Mouse (Mus musculus): Measurements from ENCODE around the gene Sepsecs. TPM values are rescaled to one million over a fixed set of nuclear protein-coding genes. Genes with fewer than 3 reads are reported as not detected.

The Sepsecs gene
- polyA plus RNA-seq, 1 experiment from 2014 or later = 7.4 TPM

DNA sequence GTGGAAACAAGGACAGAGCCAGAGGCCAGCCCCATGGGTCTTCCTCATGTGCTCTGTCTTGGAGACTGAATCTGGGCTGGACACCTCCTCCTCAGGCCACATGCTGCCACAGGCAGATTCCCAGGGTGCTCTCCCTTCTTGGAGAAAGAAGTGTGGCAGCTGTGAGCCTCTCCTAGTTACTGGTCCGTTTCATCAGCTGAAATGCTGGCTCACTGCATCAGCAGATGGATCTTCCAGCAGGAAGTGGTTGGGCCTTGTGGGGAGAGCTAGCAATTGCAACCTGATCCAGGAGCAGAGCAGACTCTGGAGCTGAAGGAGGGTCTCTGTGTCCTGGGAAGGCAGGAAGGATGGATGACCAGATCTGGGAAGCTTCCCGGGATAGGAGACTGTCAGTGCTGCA is 53.0 kb downstream of the Sepsecs start:
- Histone ChIP-seq H3K27me3 (ENCODE audit: insufficient read depth, poor library complexity, severe bottlenecking) (peaks cover 15% of the 10 kb centered on the region), H3K36me3 (no peaks in the 10 kb centered on the region), H3K4me3 (no peak overlapping the region), H3K9me3 (0 out of 2 replicates have a peak, but pooled peaks cover 6% of the 10 kb centered on the region), H3K4me1 (replicated peaks) (peaks cover 37% of the 10 kb centered on the region), H3K27ac (peak overlapping the region; percentile 35; the same call in 1 of the 2 replicates)
- DNase-seq (ENCODE audit: low spot score) = peak; percentile 21
- WGBS = 32% methylated on average over 2 of the region's 2 CpGs

DNA sequence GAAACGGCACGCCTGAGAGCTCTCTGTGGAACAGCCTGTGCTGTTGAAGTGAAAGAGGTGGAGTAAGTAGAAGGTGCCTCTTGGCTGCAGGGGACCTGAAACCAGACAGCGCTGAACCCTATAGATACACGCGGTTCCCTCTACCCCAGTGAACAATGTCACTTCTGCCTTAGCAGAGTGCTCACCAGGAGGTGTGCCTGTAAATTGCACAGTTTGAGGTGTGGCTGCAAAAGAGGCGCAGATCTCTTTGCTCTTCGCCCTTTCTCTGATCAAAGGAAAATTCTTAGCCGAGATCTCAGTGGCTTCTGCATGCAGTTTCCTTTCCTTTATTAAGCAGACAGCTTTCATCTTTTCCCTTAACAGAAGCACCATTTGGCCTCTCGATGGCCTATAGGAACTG is 54.1 kb downstream of the Sepsecs start:
- 69% methylated on average over 9 of the region's 9 CpGs for WGBS
- H3K4me1 ChIP-seq (replicated peaks) = peaks cover 37% of the 10 kb centered on the region
- H3K4me3 ChIP-seq = no peak overlapping the region
- no peak overlapping the region for H3K27ac ChIP-seq
- peaks cover 15% of the 10 kb centered on the region for H3K27me3 ChIP-seq (ENCODE audit: insufficient read depth, poor library complexity, severe bottlenecking)
- H3K9me3 ChIP-seq = 0 out of 2 replicates have a peak, but pooled peaks cover 6% of the 10 kb centered on the region
- no peaks in the 10 kb centered on the region for H3K36me3 ChIP-seq
- DNase-seq (ENCODE audit: low spot score) = no peak

DNA sequence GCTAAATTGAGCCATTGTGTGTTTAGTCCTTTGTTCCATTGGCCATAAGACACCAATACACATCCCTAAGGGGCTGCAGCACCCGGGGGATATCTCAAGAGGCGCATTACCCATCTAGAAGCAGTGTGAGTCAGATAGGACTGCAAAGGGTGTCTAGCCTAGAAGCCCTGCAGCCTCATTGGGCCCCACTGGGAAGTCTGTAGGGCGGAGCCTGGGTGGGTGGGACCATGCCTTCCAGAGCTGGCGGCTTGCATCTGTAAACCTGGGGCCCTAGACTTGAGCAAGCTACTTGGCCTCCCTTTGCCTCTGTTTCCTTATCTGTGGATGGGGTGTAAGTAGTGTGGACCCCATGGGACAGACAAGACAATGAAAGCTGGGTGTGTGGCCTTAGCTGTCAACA is 54.8 kb downstream of the Sepsecs start:
- 71% methylated on average over 4 of the region's 4 CpGs for WGBS
- no peaks in the 10 kb centered on the region for H3K36me3 ChIP-seq
- H3K27ac ChIP-seq = no peak overlapping the region
- peaks cover 13% of the 10 kb centered on the region for H3K27me3 ChIP-seq (ENCODE audit: insufficient read depth, poor library complexity, severe bottlenecking)
- DNase-seq (ENCODE audit: low spot score) = no peak
- H3K4me3 ChIP-seq = no peak overlapping the region
- H3K9me3 ChIP-seq = 0 out of 2 replicates have a peak, but pooled peaks cover 6% of the 10 kb centered on the region
- H3K4me1 ChIP-seq (replicated peaks) = peaks cover 37% of the 10 kb centered on the region

DNA sequence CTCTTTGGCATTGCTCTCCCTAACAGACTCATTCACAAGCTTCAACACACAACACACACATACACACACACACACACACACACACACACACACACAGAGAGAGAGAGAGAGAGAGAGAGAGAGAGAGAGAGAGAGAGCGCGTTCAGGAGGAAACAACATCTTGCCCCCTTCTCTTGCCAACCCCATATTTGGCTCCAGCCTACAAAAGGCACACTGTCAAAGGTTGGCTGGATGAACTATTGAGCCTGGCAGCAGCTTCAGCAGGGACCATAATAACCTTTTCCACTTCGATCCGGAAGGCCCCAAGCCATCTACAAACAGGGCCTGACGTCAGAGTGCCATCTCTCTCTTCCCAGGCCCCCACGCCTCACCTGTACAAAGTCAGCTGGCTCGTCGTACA is 56.7 kb downstream of the Sepsecs start:
- WGBS = 94% methylated on average over 8 of the region's 8 CpGs
- Histone ChIP-seq H3K4me1 (replicated peaks) (peaks cover 23% of the 10 kb centered on the region), H3K27me3 (ENCODE audit: insufficient read depth, poor library complexity, severe bottlenecking) (peaks cover 5% of the 10 kb centered on the region; the same call in 1 of the 2 replicates), H3K27ac (no peak overlapping the region), H3K4me3 (no peak overlapping the region), H3K36me3 (no peaks in the 10 kb centered on the region), H3K9me3 (0 out of 2 replicates have a peak, but pooled peaks cover 8% of the 10 kb centered on the region)
- no peak for DNase-seq (ENCODE audit: low spot score)

DNA sequence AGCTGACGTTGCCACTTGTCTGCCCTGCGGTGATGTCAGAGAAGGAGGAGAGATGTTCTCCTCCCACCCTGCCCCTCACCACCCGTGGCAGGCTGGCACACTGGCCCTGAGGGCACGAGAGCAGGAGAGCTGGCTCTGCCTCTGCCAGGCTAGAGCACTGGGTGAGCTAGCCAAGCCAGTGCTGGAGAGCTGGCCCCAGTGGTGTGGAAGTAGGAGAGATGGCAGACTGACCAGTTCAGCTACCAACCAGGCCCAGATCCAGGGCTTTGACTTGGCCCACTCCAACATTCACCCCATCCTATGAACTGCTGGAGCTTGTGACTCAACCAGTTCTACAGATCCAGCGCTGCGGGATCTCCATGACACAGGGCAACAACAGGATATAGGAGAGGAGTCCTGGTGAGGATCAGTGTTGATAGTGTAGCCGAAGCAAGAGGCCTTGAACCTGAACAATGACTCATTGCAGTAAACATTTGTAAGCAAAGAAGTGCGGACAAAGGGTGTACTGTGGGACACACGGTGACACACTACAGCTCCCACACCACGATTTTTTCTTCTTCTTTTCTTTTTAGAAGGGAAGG is 58.1 kb downstream of the Sepsecs start:
- H3K9me3 ChIP-seq = peaks cover 13% of the 10 kb centered on the region
- H3K27me3 ChIP-seq (ENCODE audit: insufficient read depth, poor library complexity, severe bottlenecking) = no peaks in the 10 kb centered on the region
- peaks cover 9% of the 10 kb centered on the region for H3K4me1 ChIP-seq (replicated peaks)
- H3K27ac ChIP-seq = no peak overlapping the region
- H3K36me3 ChIP-seq = no peaks in the 10 kb centered on the region
- no peak overlapping the region for H3K4me3 ChIP-seq
- 87% methylated on average over 10 of the region's 10 CpGs for WGBS
- no peak for DNase-seq (ENCODE audit: low spot score)

DNA sequence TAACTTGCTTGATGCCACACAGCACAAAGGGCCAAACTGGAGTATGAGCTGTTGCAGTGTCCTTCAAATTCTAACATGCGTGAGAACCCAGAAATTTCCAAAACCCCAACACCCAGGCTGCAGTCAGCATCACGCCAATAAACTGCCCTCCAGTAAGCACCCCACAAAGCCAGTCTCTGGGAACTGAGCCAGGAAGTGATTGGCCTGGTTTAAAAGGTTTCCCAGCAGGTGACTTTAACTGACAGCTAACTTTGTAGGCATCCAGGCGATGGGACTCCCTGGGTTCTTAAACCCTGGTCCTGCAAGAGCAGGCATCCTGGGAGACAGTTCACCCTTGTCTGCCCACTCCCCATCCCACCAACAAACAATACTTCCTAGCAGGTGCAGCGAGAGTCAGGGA is 59.2 kb downstream of the Sepsecs start:
- Histone ChIP-seq H3K4me3 (no peak overlapping the region), H3K27me3 (ENCODE audit: insufficient read depth, poor library complexity, severe bottlenecking) (no peaks in the 10 kb centered on the region), H3K4me1 (replicated peaks) (0 out of 2 replicates have a peak, but pooled peaks cover 4% of the 10 kb centered on the region), H3K36me3 (no peaks in the 10 kb centered on the region), H3K9me3 (peaks cover 13% of the 10 kb centered on the region), H3K27ac (no peak overlapping the region)
- no peak for DNase-seq (ENCODE audit: low spot score)
- WGBS = 61% methylated on average over 4 of the region's 4 CpGs

DNA sequence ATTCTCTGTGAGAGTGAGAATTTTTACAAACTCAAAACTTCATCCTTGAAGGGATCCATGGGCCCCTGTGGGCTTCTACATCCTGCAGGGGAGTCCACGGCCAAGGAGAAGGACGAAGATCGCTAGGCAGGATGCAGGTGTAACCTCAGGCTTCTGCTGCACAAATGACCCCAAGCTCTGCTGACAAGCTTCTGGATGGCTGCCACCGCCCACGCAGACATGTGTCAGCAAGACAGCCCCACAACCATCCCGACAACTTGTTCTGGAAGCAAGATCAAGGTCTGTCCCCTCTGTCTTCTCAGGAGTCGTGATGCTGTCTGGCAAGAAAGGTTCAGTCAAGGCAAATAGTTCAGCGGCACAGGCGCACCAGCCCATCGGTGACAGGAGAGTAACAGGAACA is 59.8 kb downstream of the Sepsecs start:
- no peak overlapping the region for H3K27ac ChIP-seq
- no peak overlapping the region for H3K4me3 ChIP-seq
- 90% methylated on average over 10 of the region's 10 CpGs for WGBS
- H3K9me3 ChIP-seq = peaks cover 13% of the 10 kb centered on the region
- no peak for DNase-seq (ENCODE audit: low spot score)
- no peaks in the 10 kb centered on the region for H3K36me3 ChIP-seq
- no peaks in the 10 kb centered on the region for H3K27me3 ChIP-seq (ENCODE audit: insufficient read depth, poor library complexity, severe bottlenecking)
- H3K4me1 ChIP-seq (replicated peaks) = 0 out of 2 replicates have a peak, but pooled peaks cover 3% of the 10 kb centered on the region

DNA sequence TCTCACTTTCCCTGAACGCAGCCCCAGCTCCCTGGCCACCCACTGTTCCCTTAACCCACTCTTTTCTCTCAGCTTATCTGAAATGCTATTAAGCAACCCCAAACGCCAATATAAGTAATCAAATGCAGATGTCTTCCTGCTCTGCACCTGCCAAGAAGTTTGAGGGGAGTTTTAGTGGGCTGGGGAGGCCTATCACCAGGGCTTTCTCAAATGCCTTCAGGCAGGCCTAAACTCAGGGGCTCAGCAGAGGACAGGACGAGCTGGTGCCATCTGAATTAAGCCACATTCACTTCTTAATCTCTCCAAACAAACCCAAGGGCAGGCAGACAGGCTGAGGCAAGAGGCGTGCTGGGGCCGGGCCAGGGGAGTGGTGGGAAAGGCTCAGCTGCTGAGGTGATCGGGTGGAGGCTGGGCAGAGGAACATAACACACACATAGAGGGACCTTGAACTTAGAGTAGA is 64.9 kb downstream of the Sepsecs start:
- Histone ChIP-seq H3K36me3 (no peaks in the 10 kb centered on the region), H3K27ac (no peak overlapping the region), H3K4me1 (replicated peaks) (no peaks in the 10 kb centered on the region), H3K9me3 (peaks cover 7% of the 10 kb centered on the region), H3K4me3 (no peak overlapping the region), H3K27me3 (ENCODE audit: insufficient read depth, poor library complexity, severe bottlenecking) (no peaks in the 10 kb centered on the region)
- WGBS = 60% methylated on average over 6 of the region's 6 CpGs
- DNase-seq (ENCODE audit: low spot score) = no peak

DNA sequence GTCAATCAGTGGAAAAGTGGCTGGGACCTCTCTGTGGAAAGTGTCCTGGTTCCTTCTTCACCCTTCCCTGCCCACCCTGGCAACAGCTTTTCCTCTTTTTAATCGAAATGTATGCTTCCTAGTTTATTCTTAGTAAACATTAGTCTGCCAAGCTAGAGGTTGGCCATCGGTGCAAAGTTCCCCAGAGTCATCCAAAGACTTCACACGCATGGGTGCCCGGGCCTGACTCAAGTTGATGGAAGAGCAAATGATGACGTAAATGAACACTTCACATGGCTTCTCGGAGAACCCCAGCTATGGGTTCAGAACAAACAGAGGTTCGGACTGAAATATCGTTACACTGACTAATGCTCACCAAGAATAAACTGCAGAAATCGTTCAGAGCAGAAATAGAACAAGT is 78.9 kb downstream of the Sepsecs start:
- no peak overlapping the region for H3K27ac ChIP-seq
- 0 out of 2 replicates have a peak, but pooled peaks cover 2% of the 10 kb centered on the region for H3K9me3 ChIP-seq
- DNase-seq (ENCODE audit: low spot score) = no peak
- H3K4me3 ChIP-seq = no peak overlapping the region
- no peaks in the 10 kb centered on the region for H3K27me3 ChIP-seq (ENCODE audit: insufficient read depth, poor library complexity, severe bottlenecking)
- WGBS = 90% methylated on average over 9 of the region's 9 CpGs
- no peaks in the 10 kb centered on the region for H3K36me3 ChIP-seq
- H3K4me1 ChIP-seq (replicated peaks) = no peaks in the 10 kb centered on the region

Other genes starting within 250 kb of the Sepsecs start
- 2.3 and 2.5 TPM in 2 replicates for gene Ccdc149, start 198.2 kb downstream of the Sepsecs start, polyA plus RNA-seq (2016; fragmentation: Nextera tagmentation; extraction: Ambion mirVana)
- gene Lgi2, start 103.2 kb downstream of the Sepsecs start, polyA plus RNA-seq (2016; fragmentation: Nextera tagmentation; extraction: Ambion mirVana) = 1.3 and 1.7 TPM in 2 replicates
- gene Pi4k2b, start 71.9 kb upstream of the Sepsecs start, polyA plus RNA-seq (2016; fragmentation: Nextera tagmentation; extraction: Ambion mirVana) = 15.7 and 16.5 TPM in 2 replicates
- gene Zcchc4, start 105.7 kb upstream of the Sepsecs start, polyA plus RNA-seq (2016; fragmentation: Nextera tagmentation; extraction: Ambion mirVana) = 15.9 and 18.0 TPM in 2 replicates
- gene Anapc4, start 164.3 kb upstream of the Sepsecs start, polyA plus RNA-seq (2016; fragmentation: Nextera tagmentation; extraction: Ambion mirVana) = 95.9 and 106 TPM in 2 replicates

Data from hindbrain, embryonic 10.5 days (tissue).